10 mouse cellular contexts compared by ENCODE assay signal in the genomic region with DNA sequence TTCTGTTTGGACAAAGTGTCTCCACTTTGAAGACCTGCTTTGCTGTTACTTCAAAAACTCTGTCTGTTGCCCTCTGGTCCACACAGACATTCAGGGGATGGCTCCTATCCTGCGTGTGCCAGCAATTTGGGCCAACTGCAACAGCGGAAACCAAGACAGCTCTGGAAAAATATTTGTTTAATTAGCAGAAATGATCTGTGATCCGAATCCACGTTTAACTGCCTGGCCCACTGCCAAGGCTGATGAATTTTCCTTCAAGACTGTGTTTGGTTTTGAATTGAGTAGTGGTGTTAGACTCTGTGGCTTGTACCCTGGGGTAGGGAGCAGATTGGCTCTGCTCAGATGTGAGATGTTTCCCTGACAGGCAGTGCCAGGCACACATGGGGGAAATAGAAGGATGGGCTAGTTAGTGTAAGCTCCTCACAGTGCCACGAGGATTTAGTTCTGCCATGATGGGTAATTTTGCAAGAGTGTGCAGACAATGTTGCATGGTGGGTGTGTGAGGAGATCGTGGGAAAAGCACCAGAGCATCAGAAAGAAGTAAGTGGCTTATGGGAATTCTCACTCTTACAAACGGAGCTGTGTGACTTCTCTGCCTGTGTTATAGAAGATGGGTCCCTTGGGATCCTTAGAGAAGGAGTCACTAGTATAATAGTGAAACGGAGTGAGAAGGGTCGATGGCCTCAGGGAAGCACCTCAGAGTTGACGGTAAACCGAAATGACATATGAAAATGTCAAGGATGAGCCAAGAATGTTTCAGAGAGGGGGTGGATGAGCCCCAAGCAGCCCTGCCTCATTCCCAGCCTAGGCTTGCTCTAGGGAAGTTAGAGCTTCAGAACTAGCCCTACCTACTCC. TPM values are rescaled to one million over a fixed set of nuclear protein-coding genes. Genes with fewer than 3 reads are reported as not detected.
DNase-seq lines count a peak whose midpoint lies in the region; ATAC-seq lines count a peak whose summit lies in the region.
"Had no signal": no experiment of that assay in that cellular context is flagged by ENCODE, and none has a peak within 500 bp of the region (broad histone marks: within the 10 kb centered on the region; RNA-seq: fewer than 3 reads in every experiment).

No protein-coding gene starts in this region.

- peak; percentile 83 for ATAC-seq in hindbrain, embryonic 14.5 days (ENCODE audit: low FRiP score)
- no peak for ATAC-seq in cerebellum, adult (ENCODE audit: insufficient number of reproducible peaks, low FRiP score, low TSS enrichment)

- H3K4me2 ChIP-seq in hindbrain, embryonic 14.5 days (replicated peaks), result no peak overlapping the region

- no peak overlapping the region for H3K9ac ChIP-seq in hindbrain, embryonic 14.5 days

- DNase-seq in hindbrain, embryonic 14.5 days (ENCODE audit: low spot score), result peak; percentile 59
- DNase-seq in hindbrain, embryonic 10.5 days (ENCODE audit: low spot score), result no peak
- DNase-seq in adrenal gland, postnatal 25 days, result peak; percentile 34
- peak; percentile 50 for DNase-seq in gastrocnemius, postnatal 10 days
- peak; percentile 77 to 81 for DNase-seq in kidney, postnatal 4 days
- DNase-seq in retina, embryonic 14.5 days (ENCODE audit: low spot score), result peak; percentile 11
- no peak for DNase-seq in ovary, postnatal 10 days (ENCODE audit: low spot score)

- H3K9me3 ChIP-seq in hindbrain, embryonic 14.5 days (ENCODE audit: control insufficient read depth, low read length), result no peaks in the 10 kb centered on the region
- no peaks in the 10 kb centered on the region for H3K9me3 ChIP-seq in hindbrain, embryonic 10.5 days

- H3K36me3 ChIP-seq in hindbrain, embryonic 14.5 days (replicated peaks; ENCODE audit: control insufficient read depth, insufficient read depth), result no peaks in the 10 kb centered on the region
- no peaks in the 10 kb centered on the region for H3K36me3 ChIP-seq in hindbrain, embryonic 10.5 days

- WGBS in hindbrain, embryonic 14.5 days, result 71% methylated on average over 11 of the region's 11 CpGs
- 85% methylated on average over 11 of the region's 11 CpGs for WGBS in hindbrain, embryonic 10.5 days

- no peaks in the 10 kb centered on the region for H3K27me3 ChIP-seq in hindbrain, embryonic 14.5 days (ENCODE audit: control insufficient read depth, insufficient read depth, low read length)
- H3K27me3 ChIP-seq in hindbrain, embryonic 10.5 days (ENCODE audit: insufficient read depth, poor library complexity, severe bottlenecking), result no peaks in the 10 kb centered on the region

- no peaks in the 10 kb centered on the region; the same call in 1 of the 2 replicates for H3K4me1 ChIP-seq in hindbrain, embryonic 14.5 days (replicated peaks; ENCODE audit: control insufficient read depth, insufficient read depth, low read length)
- peaks cover 4% of the 10 kb centered on the region; the same call in 1 of the 2 replicates for H3K4me1 ChIP-seq in hindbrain, embryonic 10.5 days (replicated peaks)

- H3K4me3 ChIP-seq in hindbrain, embryonic 14.5 days (replicated peaks; ENCODE audit: low read length), result no peak overlapping the region
- no peak overlapping the region for H3K4me3 ChIP-seq in hindbrain, embryonic 10.5 days
- H3K4me3 ChIP-seq: megakaryocyte, embryonic 14.5 days had no signal

- no peak overlapping the region for H3K27ac ChIP-seq in hindbrain, embryonic 14.5 days
- no peak overlapping the region for H3K27ac ChIP-seq in hindbrain, embryonic 10.5 days

RNA-seq across cellular contexts. Expression of a gene that starts 33.7 kb away (rescaled TPM):
- not detected in 2 replicates for polyA plus RNA-seq in hindbrain, embryonic 14.5 days (2014; fragmentation: Nextera tagmentation; extraction: Ambion mirVana)
- 0.14 TPM in 1 of 2 replicates, not detected in the other for polyA plus RNA-seq in hindbrain, embryonic 10.5 days (2016; fragmentation: Nextera tagmentation; extraction: Ambion mirVana)
- not detected in 2 replicates for total RNA-seq in adrenal gland, postnatal 25 days (2021)
- not detected for total RNA-seq in gastrocnemius, postnatal 10 days (2021)
- total RNA-seq: gastrocnemius, postnatal 36 days had no signal

Comparison
In these comparisons a context has a peak if more than half of its experiments do, and no peak if none do; other contexts are left out.
1. DNase-seq: peak in hindbrain, embryonic 14.5 days (single experiment), adrenal gland, postnatal 25 days (single experiment), gastrocnemius, postnatal 10 days (single experiment), kidney, postnatal 4 days (2 of 2) and retina, embryonic 14.5 days (single experiment); none in hindbrain, embryonic 10.5 days (single experiment) and ovary, postnatal 10 days (single experiment).